In genomic region chr7:142480661-142481060, GRCm38 (mm10) we compare ENCODE assay signal across 13 mouse cellular contexts. TPM values are rescaled to one million over a fixed set of nuclear protein-coding genes. Genes with fewer than 3 reads are reported as not detected.
A peak's percentile ranks its signal among the peaks of the same experiment; 100 is the strongest.
DNase-seq lines count a peak whose midpoint lies in the region; ATAC-seq lines count a peak whose summit lies in the region.
"Had no signal": no experiment of that assay in that cellular context is flagged by ENCODE, and none has a peak within 500 bp of the region (broad histone marks: within the 10 kb centered on the region; RNA-seq: fewer than 3 reads in every experiment).

No protein-coding gene starts in this region.

- H3K4me2 ChIP-seq in hindbrain, embryonic 12.5 days (replicated peaks) = no peak overlapping the region
- no peak overlapping the region for H3K4me2 ChIP-seq in neural tube, embryonic 13.5 days
- no peak overlapping the region for H3K4me2 ChIP-seq in neural tube, embryonic 15.5 days
- peak overlapping the region; percentile 4; the same call in 1 of the 2 replicates for H3K4me2 ChIP-seq in intestine, embryonic 14.5 days (ENCODE audit: low read length)
- H3K4me2 ChIP-seq in stomach, embryonic 15.5 days = peak overlapping the region; percentile 55

- peaks cover 79% of the 10 kb centered on the region for H3K4me1 ChIP-seq in hindbrain, embryonic 10.5 days (replicated peaks)
- H3K4me1 ChIP-seq in hindbrain, embryonic 12.5 days = peaks cover 29% of the 10 kb centered on the region
- peaks cover 29% of the 10 kb centered on the region for H3K4me1 ChIP-seq in neural tube, embryonic 13.5 days (replicated peaks)
- peaks cover 22% of the 10 kb centered on the region for H3K4me1 ChIP-seq in neural tube, embryonic 15.5 days
- peaks cover 60% of the 10 kb centered on the region for H3K4me1 ChIP-seq in intestine, embryonic 14.5 days (replicated peaks; ENCODE audit: control insufficient read depth, insufficient read depth, low read length)
- H3K4me1 ChIP-seq in stomach, embryonic 15.5 days = peaks cover 62% of the 10 kb centered on the region

- WGBS in hindbrain, embryonic 10.5 days = 97% methylated on average over 3 of the region's 3 CpGs
- 95% methylated on average over 3 of the region's 3 CpGs for WGBS in hindbrain, embryonic 12.5 days
- WGBS in neural tube, embryonic 13.5 days = 99% methylated on average over 3 of the region's 3 CpGs
- WGBS in neural tube, embryonic 15.5 days = 99% methylated on average over 3 of the region's 3 CpGs
- WGBS in intestine, embryonic 14.5 days = 85% methylated on average over 3 of the region's 3 CpGs
- 87% methylated on average over 3 of the region's 3 CpGs for WGBS in stomach, embryonic 15.5 days

- peak overlapping the region; percentile 95 for H3K27ac ChIP-seq in hindbrain, embryonic 10.5 days
- H3K27ac ChIP-seq in hindbrain, embryonic 12.5 days = no peak overlapping the region
- H3K27ac ChIP-seq in neural tube, embryonic 13.5 days (replicated peaks) = peak overlapping the region; percentile 87
- H3K27ac ChIP-seq in neural tube, embryonic 15.5 days (replicated peaks) = no peak overlapping the region
- peak overlapping the region; percentile 99 for H3K27ac ChIP-seq in intestine, embryonic 14.5 days (ENCODE audit: low read depth)
- H3K27ac ChIP-seq in stomach, embryonic 15.5 days = peak overlapping the region; percentile 97

- peaks cover 18% of the 10 kb centered on the region; the same call in 1 of the 2 replicates for H3K27me3 ChIP-seq in hindbrain, embryonic 10.5 days (ENCODE audit: insufficient read depth, poor library complexity, severe bottlenecking)
- H3K27me3 ChIP-seq in hindbrain, embryonic 12.5 days = no peaks in the 10 kb centered on the region
- H3K27me3 ChIP-seq in neural tube, embryonic 13.5 days = no peaks in the 10 kb centered on the region
- no peaks in the 10 kb centered on the region; the same call in 1 of the 2 replicates for H3K27me3 ChIP-seq in neural tube, embryonic 15.5 days (replicated peaks)
- no peaks in the 10 kb centered on the region for H3K27me3 ChIP-seq in intestine, embryonic 14.5 days (replicated peaks; ENCODE audit: control insufficient read depth, insufficient read depth, low read length)
- no peaks in the 10 kb centered on the region for H3K27me3 ChIP-seq in stomach, embryonic 15.5 days (replicated peaks)
- H3K27me3 ChIP-seq: CH12.LX had no signal

- H3K4me3 ChIP-seq in hindbrain, embryonic 10.5 days = no peak overlapping the region
- no peak overlapping the region for H3K4me3 ChIP-seq in hindbrain, embryonic 12.5 days
- H3K4me3 ChIP-seq in neural tube, embryonic 13.5 days = no peak overlapping the region
- no peak overlapping the region for H3K4me3 ChIP-seq in neural tube, embryonic 15.5 days (replicated peaks)
- no peak overlapping the region for H3K4me3 ChIP-seq in intestine, embryonic 14.5 days (ENCODE audit: low read depth, low read length)
- peak overlapping the region; percentile 23; the same call in 1 of the 2 replicates for H3K4me3 ChIP-seq in stomach, embryonic 15.5 days (replicated peaks)
- H3K4me3 ChIP-seq: erythroblast, embryonic 14.5 days had no signal

- H3K9me3 ChIP-seq in hindbrain, embryonic 10.5 days = no peaks in the 10 kb centered on the region
- no peaks in the 10 kb centered on the region for H3K9me3 ChIP-seq in hindbrain, embryonic 12.5 days (replicated peaks)
- H3K9me3 ChIP-seq in neural tube, embryonic 13.5 days = no peaks in the 10 kb centered on the region
- H3K9me3 ChIP-seq in neural tube, embryonic 15.5 days (replicated peaks) = no peaks in the 10 kb centered on the region
- H3K9me3 ChIP-seq in intestine, embryonic 14.5 days (ENCODE audit: control insufficient read depth, low read length) = no peaks in the 10 kb centered on the region
- no peaks in the 10 kb centered on the region for H3K9me3 ChIP-seq in stomach, embryonic 15.5 days

- DNase-seq in hindbrain, embryonic 10.5 days (ENCODE audit: low spot score) = no peak
- no peak for DNase-seq in intestine, embryonic 14.5 days (ENCODE audit: low spot score)
- DNase-seq in cerebellum, adult 11 months = no peak
- DNase-seq in embryo, embryonic 10.5 days (ENCODE audit: low spot score) = no peak
- DNase-seq: cerebellum, adult 8-10 months; right cerebral cortex, adult 18-20 months had no signal

- no peaks in the 10 kb centered on the region for H3K36me3 ChIP-seq in hindbrain, embryonic 10.5 days
- H3K36me3 ChIP-seq in hindbrain, embryonic 12.5 days = no peaks in the 10 kb centered on the region
- H3K36me3 ChIP-seq in neural tube, embryonic 13.5 days = no peaks in the 10 kb centered on the region
- H3K36me3 ChIP-seq in neural tube, embryonic 15.5 days = no peaks in the 10 kb centered on the region
- peaks cover 34% of the 10 kb centered on the region for H3K36me3 ChIP-seq in intestine, embryonic 14.5 days (ENCODE audit: control insufficient read depth, insufficient read depth, low read length)
- H3K36me3 ChIP-seq in stomach, embryonic 15.5 days = peaks cover 3% of the 10 kb centered on the region; the same call in 1 of the 2 replicates

- ATAC-seq in hindbrain, embryonic 12.5 days (ENCODE audit: low FRiP score) = no peak
- ATAC-seq in neural tube, embryonic 13.5 days (ENCODE audit: low read depth) = no peak
- ATAC-seq in neural tube, embryonic 15.5 days (ENCODE audit: low FRiP score) = no peak
- ATAC-seq in intestine, embryonic 14.5 days (replicated peaks; ENCODE audit: low FRiP score, low TSS enrichment, low read depth) = no peak
- ATAC-seq in stomach, embryonic 15.5 days (ENCODE audit: insufficient read depth, low FRiP score, low read depth) = no peak

- no peak overlapping the region for H3K9ac ChIP-seq in hindbrain, embryonic 12.5 days
- H3K9ac ChIP-seq in neural tube, embryonic 13.5 days = 0 out of 2 replicates have a peak overlapping the region, but pooled peaks have one; percentile 71
- H3K9ac ChIP-seq in neural tube, embryonic 15.5 days (replicated peaks) = no peak overlapping the region
- peak overlapping the region; percentile 69 for H3K9ac ChIP-seq in intestine, embryonic 14.5 days (ENCODE audit: low read length)
- H3K9ac ChIP-seq in stomach, embryonic 15.5 days = no peak overlapping the region

RNA-seq across cellular contexts. Expression of gene Tnnt3, which starts 18.0 kb away (rescaled TPM):
- 1.1 and 3.0 TPM in 2 replicates for polyA plus RNA-seq in hindbrain, embryonic 10.5 days (2016; fragmentation: Nextera tagmentation; extraction: Ambion mirVana)
- 1.8 and 5.8 TPM in 2 replicates for polyA plus RNA-seq in hindbrain, embryonic 12.5 days (2016; fragmentation: Nextera tagmentation; extraction: Ambion mirVana)
- 2.4 and 8.4 TPM in 2 replicates for polyA plus RNA-seq in neural tube, embryonic 13.5 days (2015; fragmentation: Nextera tagmentation; extraction: Ambion mirVana)
- polyA plus RNA-seq in neural tube, embryonic 15.5 days (2015; fragmentation: Nextera tagmentation; extraction: Ambion mirVana) = 14.9 and 26.9 TPM in 2 replicates
- polyA plus RNA-seq in intestine, embryonic 14.5 days (2014; fragmentation: Nextera tagmentation; extraction: Ambion mirVana) = 1.5 and 2.4 TPM in 2 replicates
- polyA plus RNA-seq in stomach, embryonic 15.5 days (2015; fragmentation: Nextera tagmentation; extraction: Ambion mirVana) = 4.6 and 11.8 TPM in 2 replicates
- polyA plus RNA-seq: erythroblast, embryonic 14.5 days; testis, adult 2 months had no signal

RNA-seq across cellular contexts. Expression of gene Lsp1, which starts 20.1 kb away (rescaled TPM):
- polyA plus RNA-seq in hindbrain, embryonic 10.5 days (2016; fragmentation: Nextera tagmentation; extraction: Ambion mirVana) = 17.9 and 19.4 TPM in 2 replicates
- polyA plus RNA-seq in hindbrain, embryonic 12.5 days (2016; fragmentation: Nextera tagmentation; extraction: Ambion mirVana) = 9.6 and 14.4 TPM in 2 replicates
- 9.3 and 15.8 TPM in 2 replicates for polyA plus RNA-seq in neural tube, embryonic 13.5 days (2015; fragmentation: Nextera tagmentation; extraction: Ambion mirVana)
- 6.9 and 58.6 TPM in 2 replicates for polyA plus RNA-seq in neural tube, embryonic 15.5 days (2015; fragmentation: Nextera tagmentation; extraction: Ambion mirVana)
- polyA plus RNA-seq in intestine, embryonic 14.5 days (2014; fragmentation: Nextera tagmentation; extraction: Ambion mirVana) = 145 and 153 TPM in 2 replicates
- 196 and 211 TPM in 2 replicates for polyA plus RNA-seq in stomach, embryonic 15.5 days (2015; fragmentation: Nextera tagmentation; extraction: Ambion mirVana)

RNA-seq across cellular contexts. Expression of gene Tnni2, which starts 39.1 kb away (rescaled TPM):
- 1.2 and 1.3 TPM in 2 replicates for polyA plus RNA-seq in hindbrain, embryonic 10.5 days (2016; fragmentation: Nextera tagmentation; extraction: Ambion mirVana)
- polyA plus RNA-seq in hindbrain, embryonic 12.5 days (2016; fragmentation: Nextera tagmentation; extraction: Ambion mirVana) = 1.9 and 3.6 TPM in 2 replicates
- polyA plus RNA-seq in neural tube, embryonic 13.5 days (2015; fragmentation: Nextera tagmentation; extraction: Ambion mirVana) = 2.2 and 8.9 TPM in 2 replicates
- polyA plus RNA-seq in neural tube, embryonic 15.5 days (2015; fragmentation: Nextera tagmentation; extraction: Ambion mirVana) = 16.4 and 24.8 TPM in 2 replicates
- polyA plus RNA-seq in intestine, embryonic 14.5 days (2014; fragmentation: Nextera tagmentation; extraction: Ambion mirVana) = 1.7 and 3.2 TPM in 2 replicates
- polyA plus RNA-seq in stomach, embryonic 15.5 days (2015; fragmentation: Nextera tagmentation; extraction: Ambion mirVana) = 10.4 and 13.3 TPM in 2 replicates
- polyA plus RNA-seq: erythroblast, embryonic 14.5 days; testis, adult 2 months had no signal

RNA-seq across cellular contexts. Expression of gene Syt8, which starts 46.0 kb away (rescaled TPM):
- not detected in 2 replicates for polyA plus RNA-seq in hindbrain, embryonic 10.5 days (2016; fragmentation: Nextera tagmentation; extraction: Ambion mirVana)
- polyA plus RNA-seq in hindbrain, embryonic 12.5 days (2016; fragmentation: Nextera tagmentation; extraction: Ambion mirVana) = 0.30 TPM in 1 of 2 replicates, not detected in the other
- polyA plus RNA-seq in neural tube, embryonic 13.5 days (2015; fragmentation: Nextera tagmentation; extraction: Ambion mirVana) = 0.39 TPM in 1 of 2 replicates, not detected in the other
- 0.14 TPM in 1 of 2 replicates, not detected in the other for polyA plus RNA-seq in neural tube, embryonic 15.5 days (2015; fragmentation: Nextera tagmentation; extraction: Ambion mirVana)
- 1.6 and 3.8 TPM in 2 replicates for polyA plus RNA-seq in intestine, embryonic 14.5 days (2014; fragmentation: Nextera tagmentation; extraction: Ambion mirVana)
- polyA plus RNA-seq in stomach, embryonic 15.5 days (2015; fragmentation: Nextera tagmentation; extraction: Ambion mirVana) = 13.2 and 19.6 TPM in 2 replicates
- polyA plus RNA-seq: erythroblast, embryonic 14.5 days had no signal

RNA-seq across cellular contexts. Expression of gene Mrpl23, which starts 51.8 kb away (rescaled TPM):
- polyA plus RNA-seq in hindbrain, embryonic 10.5 days (2016; fragmentation: Nextera tagmentation; extraction: Ambion mirVana) = 17.7 and 19.7 TPM in 2 replicates
- 8.4 and 13.4 TPM in 2 replicates for polyA plus RNA-seq in hindbrain, embryonic 12.5 days (2016; fragmentation: Nextera tagmentation; extraction: Ambion mirVana)
- 14.0 and 14.8 TPM in 2 replicates for polyA plus RNA-seq in neural tube, embryonic 13.5 days (2015; fragmentation: Nextera tagmentation; extraction: Ambion mirVana)
- 21.0 and 27.9 TPM in 2 replicates for polyA plus RNA-seq in neural tube, embryonic 15.5 days (2015; fragmentation: Nextera tagmentation; extraction: Ambion mirVana)
- polyA plus RNA-seq in intestine, embryonic 14.5 days (2014; fragmentation: Nextera tagmentation; extraction: Ambion mirVana) = 36.1 and 45.8 TPM in 2 replicates
- 21.9 and 26.2 TPM in 2 replicates for polyA plus RNA-seq in stomach, embryonic 15.5 days (2015; fragmentation: Nextera tagmentation; extraction: Ambion mirVana)

Comparison
In these comparisons a context has a peak if more than half of its experiments do, and no peak if none do; other contexts are left out.
1. H3K27ac ChIP-seq: peak in hindbrain, embryonic 10.5 days (single experiment), neural tube, embryonic 13.5 days (single experiment), intestine, embryonic 14.5 days (single experiment) and stomach, embryonic 15.5 days (single experiment); none in hindbrain, embryonic 12.5 days (single experiment) and neural tube, embryonic 15.5 days (single experiment).
2. H3K9ac ChIP-seq: peak in neural tube, embryonic 13.5 days (single experiment) and intestine, embryonic 14.5 days (single experiment); none in hindbrain, embryonic 12.5 days (single experiment), neural tube, embryonic 15.5 days (single experiment) and stomach, embryonic 15.5 days (single experiment).
3. H3K4me2 ChIP-seq: peak in intestine, embryonic 14.5 days (single experiment) and stomach, embryonic 15.5 days (single experiment); none in hindbrain, embryonic 12.5 days (single experiment), neural tube, embryonic 13.5 days (single experiment) and neural tube, embryonic 15.5 days (single experiment).